Mouse (Mus musculus) myocyte (in vitro differentiated cells): Measurements from ENCODE around the gene Vmn1r215.

ENCODE experiments used
- POLR2A ChIP-seq: IDR thresholded peaks from one replicate; pipeline ENCODE4 v1.6.1; 2011; ENCODE audit warnings: low read depth, mild to moderate bottlenecking, control low read depth, moderate library complexity; ENCODE audit not compliant: insufficient read length
- TCF12 ChIP-seq: IDR thresholded peaks from one replicate; pipeline ENCODE4 v1.6.1; 2011; ENCODE audit warnings: mild to moderate bottlenecking, control low read depth; ENCODE audit not compliant: poor library complexity, insufficient read depth, severe bottlenecking

GRCm38 (mm10) chr13:23018158-23018557, 49.7 kb upstream of the Vmn1r215 start:
- TF ChIP-seq TCF12 (no peak), POLR2A (no peak)
